Mouse (Mus musculus) testis, adult 2 months (tissue): ENCODE data around the gene Cyp2j13. TPM values are rescaled to one million over a fixed set of nuclear protein-coding genes. Genes with fewer than 3 reads are reported as not detected.
A peak's percentile ranks its signal among the peaks of the same experiment; 100 is the strongest.
"Not testable (repeated sequence)": the region's sequence is repeated elsewhere in the genome, so short reads cannot be mapped to it uniquely, and the experiment has no call there.

Experiments used
- H3K27ac ChIP-seq: fragments of 200-500 bp; 2 replicates; pipeline ENCODE4 v1.5.1; 2012; ENCODE audit warnings: low read depth, low read length; ENCODE audit not compliant: control insufficient read depth, insufficient read depth
- H3K27me3 ChIP-seq: fragments of 200-500 bp; 2 replicates; pipeline ENCODE4 v1.6.1; 2012; ENCODE audit warnings: mild to moderate bottlenecking, low read length, moderate library complexity; ENCODE audit not compliant: control insufficient read depth, insufficient read depth
- H3K36me3 ChIP-seq: fragments of 200-500 bp; 2 replicates; pipeline ENCODE4 v1.6.1; 2012; ENCODE audit warnings: mild to moderate bottlenecking, low read length; ENCODE audit not compliant: control insufficient read depth, insufficient read depth
- H3K4me1 ChIP-seq: fragments of 200-500 bp; 2 replicates; pipeline ENCODE4 v1.6.1; 2012; ENCODE audit warnings: low read length; ENCODE audit not compliant: control insufficient read depth, insufficient read depth
- H3K4me3 ChIP-seq: fragments of 200-500 bp; 2 replicates; pipeline ENCODE4 v1.5.1; 2012; ENCODE audit warnings: low read depth, mild to moderate bottlenecking, low read length, moderate library complexity, mixed read lengths; ENCODE audit not compliant: control insufficient read depth
- CTCF ChIP-seq: fragments of 200-500 bp; IDR thresholded peaks from 2 replicates; pipeline ENCODE4 v1.5.1; 2012; ENCODE audit warnings: low read depth, mild to moderate bottlenecking, inconsistent platforms, low read length, moderate library complexity; ENCODE audit not compliant: control insufficient read depth, insufficient read depth, insufficient replicate concordance
- POLR2A ChIP-seq: fragments of 200-500 bp; IDR thresholded peaks from 2 replicates; pipeline ENCODE4 v1.6.1; 2012; ENCODE audit warnings: low read depth, mild to moderate bottlenecking, inconsistent platforms, low read length, moderate library complexity; ENCODE audit not compliant: control insufficient read depth
- polyA plus RNA-seq: library from polyadenylated mRNA; depleted of rRNA; stranded (reverse); fragments of >200 nt; gene quantifications from 2 replicates; pipeline ENCODE4 v1.2.3, GENCODE M21; 2012; rRNA removed

The Cyp2j13 gene
- polyA plus RNA-seq, 1 experiment, result not detected

- no peak overlapping the region for H3K27ac ChIP-seq
- H3K27me3 ChIP-seq, result no peaks in the 10 kb centered on the region
- H3K4me1 ChIP-seq, result no peaks in the 10 kb centered on the region
- no peak for TF ChIP-seq CTCF
- TF ChIP-seq POLR2A, result no peak
- H3K4me3 ChIP-seq, result no peak overlapping the region
- H3K36me3 ChIP-seq, result no peaks in the 10 kb centered on the region
Observed at GRCm38 (mm10) chr4:96028412-96028811, 48.9 kb downstream of the Cyp2j13 start.

GRCm38 (mm10) chr4:96022803-96023202, 54.5 kb downstream of the Cyp2j13 start:
- no peak overlapping the region for H3K4me3 ChIP-seq
- TF ChIP-seq POLR2A (no peak), CTCF (no peak)
- no peaks in the 10 kb centered on the region for H3K27me3 ChIP-seq
- H3K27ac ChIP-seq, result no peak overlapping the region
- H3K4me1 ChIP-seq, result no peaks in the 10 kb centered on the region
- H3K36me3 ChIP-seq, result no peaks in the 10 kb centered on the region; the same call in 1 of the 2 replicates

- Histone ChIP-seq H3K36me3 (peaks cover 4% of the 10 kb centered on the region), H3K27me3 (no peaks in the 10 kb centered on the region), H3K27ac (no peak overlapping the region), H3K4me1 (no peaks in the 10 kb centered on the region), H3K4me3 (no peak overlapping the region)
- TF ChIP-seq CTCF, result no peak
- TF ChIP-seq POLR2A, result no peak
Observed at GRCm38 (mm10) chr4:96016875-96017274, 60.5 kb downstream of the Cyp2j13 start.

GRCm38 (mm10) chr4:95982221-95982620, 95.1 kb downstream of the Cyp2j13 start:
- not testable (repeated sequence) for H3K36me3 ChIP-seq, H3K27ac ChIP-seq, H3K27me3 ChIP-seq, H3K4me1 ChIP-seq
- H3K4me3 ChIP-seq, result peak overlapping the region; percentile 69

Other genes starting within 250 kb of the Cyp2j13 start
- gene Hook1, start 110.3 kb downstream of the Cyp2j13 start, polyA plus RNA-seq, result 63.6 and 76.4 TPM in 2 replicates
- gene Cyp2j12, start 63.6 kb upstream of the Cyp2j13 start, polyA plus RNA-seq, result not detected in 2 replicates
- gene Cyp2j7, start 159.1 kb upstream of the Cyp2j13 start, polyA plus RNA-seq, result not detected in 2 replicates